Mouse (Mus musculus) forebrain, embryonic 11.5 days (tissue): ENCODE results near the gene Stn1. TPM values are rescaled to one million over a fixed set of nuclear protein-coding genes. Genes with fewer than 3 reads are reported as not detected.

Source experiments
- ATAC-seq: fragments of 200-750 bp; cut with Nextera tagmentation; replicated peaks from 2 replicates; pipeline ENCODE4 v1.8.0; 2017; ENCODE audit warnings: moderate TSS enrichment; ENCODE audit not compliant: low FRiP score
- DNase-seq: peaks from one replicate; pipeline ENCODE4 v3.0.0-alpha.2; 2017; ENCODE audit warnings: low spot score
- H3K27ac ChIP-seq: fragments of 300-500 bp; sonication (generic); 2 replicates; pipeline ENCODE4 v1.5.1; 2014; ENCODE audit warnings: low read depth, low read length
- H3K27me3 ChIP-seq: fragments of 300-500 bp; sonication (generic); 2 replicates; pipeline ENCODE4 v1.6.1; 2014; ENCODE audit warnings: mild to moderate bottlenecking, low read length, mixed read lengths; ENCODE audit not compliant: control insufficient read depth, insufficient read depth
- H3K36me3 ChIP-seq: fragments of 300-500 bp; sonication (generic); 2 replicates; pipeline ENCODE4 v1.6.1; 2014; ENCODE audit warnings: mild to moderate bottlenecking, low read length, moderate library complexity, mixed read lengths; ENCODE audit not compliant: control insufficient read depth, insufficient read depth
- H3K4me1 ChIP-seq: fragments of 300-500 bp; sonication (generic); replicated peaks from 2 replicates; pipeline ENCODE4 v1.6.1; 2014; ENCODE audit warnings: low read length, mixed read lengths; ENCODE audit not compliant: control insufficient read depth, insufficient read depth
- H3K4me2 ChIP-seq: fragments of 300-500 bp; sonication (generic); 2 replicates; pipeline ENCODE4 v1.6.1; 2014; ENCODE audit warnings: low read depth, mild to moderate bottlenecking, low read length, moderate library complexity, mixed read lengths; ENCODE audit not compliant: severe bottlenecking
- H3K4me3 ChIP-seq: fragments of 300-500 bp; sonication (generic); 2 replicates; pipeline ENCODE4 v1.5.1; 2014; ENCODE audit warnings: low read depth, low read length
- H3K9ac ChIP-seq: fragments of 300-500 bp; sonication (generic); 2 replicates; pipeline ENCODE4 v1.6.1; 2014; ENCODE audit warnings: low read length
- H3K9me3 ChIP-seq: fragments of 300-500 bp; sonication (generic); 2 replicates; pipeline ENCODE4 v1.6.1; 2016; ENCODE audit warnings: low read length, mixed read lengths; ENCODE audit not compliant: control insufficient read depth
- WGBS: fragments of 180-500 bp; shearing (Covaris S2); extraction: QIAGEN DNeasy Blood & Tissue Kit; methylation state at CpG from one replicate; pipeline ENCODE4 v1.1.7; 2014; 5-methylcytosine and 5-hydroxymethylcytosine counted together
- polyA plus RNA-seq: library from polyadenylated mRNA; unstranded; fragments of >200 nt; fragmentation: Nextera tagmentation; extraction: Ambion mirVana; gene quantifications from 2 replicates; pipeline ENCODE4 v1.2.1, GENCODE M21; 2014

Gene Stn1
- polyA plus RNA-seq, 1 experiment from 2014 or later = 54.9 TPM

- WGBS = 83% methylated on average over 24 of the region's 24 CpGs
- H3K4me1 ChIP-seq = no peaks in the 10 kb centered on the region
- H3K36me3 ChIP-seq = no peaks in the 10 kb centered on the region; the same call in 1 of the 2 replicates
- no peak overlapping the region for H3K9ac ChIP-seq
- no peak overlapping the region for H3K4me3 ChIP-seq
- no peak overlapping the region for H3K4me2 ChIP-seq
- H3K9me3 ChIP-seq = no peaks in the 10 kb centered on the region
- H3K27me3 ChIP-seq = no peaks in the 10 kb centered on the region
- DNase-seq = no peak
- ATAC-seq = no peak
- H3K27ac ChIP-seq = no peak overlapping the region
These were observed 18.7 kb downstream of the Stn1 start for GRCm38 (mm10) chr19:47518475-47519162.

GRCm38 (mm10) chr19:47517570-47517969, 19.7 kb downstream of the Stn1 start:
- Histone ChIP-seq H3K4me3 (no peak overlapping the region), H3K9me3 (no peaks in the 10 kb centered on the region), H3K9ac (no peak overlapping the region), H3K27ac (no peak overlapping the region), H3K27me3 (no peaks in the 10 kb centered on the region), H3K36me3 (no peaks in the 10 kb centered on the region; the same call in 1 of the 2 replicates), H3K4me2 (no peak overlapping the region), H3K4me1 (no peaks in the 10 kb centered on the region)
- ATAC-seq = no peak
- DNase-seq = no peak
- 82% methylated on average over 8 of the region's 8 CpGs for WGBS

- no peaks in the 10 kb centered on the region; the same call in 1 of the 2 replicates for H3K36me3 ChIP-seq
- WGBS = 92% methylated on average over 12 of the region's 12 CpGs
- ATAC-seq = no peak
These were observed 20.4 kb downstream of the Stn1 start for GRCm38 (mm10) chr19:47516879-47517278.

GRCm38 (mm10) chr19:47515091-47515490, 22.2 kb downstream of the Stn1 start:
- Histone ChIP-seq H3K9ac (no peak overlapping the region), H3K27me3 (no peaks in the 10 kb centered on the region), H3K4me3 (no peak overlapping the region), H3K4me2 (no peak overlapping the region), H3K36me3 (no peaks in the 10 kb centered on the region; the same call in 1 of the 2 replicates), H3K9me3 (no peaks in the 10 kb centered on the region), H3K27ac (no peak overlapping the region), H3K4me1 (peaks cover 8% of the 10 kb centered on the region; the same call in 1 of the 2 replicates)
- 84% methylated on average over 5 of the region's 5 CpGs for WGBS
- no peak for DNase-seq
- ATAC-seq = no peak

More at GRCm38 (mm10) chr19:47516879-47517278, 20.4 kb downstream of the Stn1 start:
- H3K27ac ChIP-seq = no peak overlapping the region
- no peak overlapping the region for H3K9ac ChIP-seq
- H3K4me1 ChIP-seq = no peaks in the 10 kb centered on the region
- no peaks in the 10 kb centered on the region for H3K9me3 ChIP-seq
- no peaks in the 10 kb centered on the region for H3K27me3 ChIP-seq
- DNase-seq = no peak
- H3K4me2 ChIP-seq = no peak overlapping the region
- H3K4me3 ChIP-seq = no peak overlapping the region

- no peak overlapping the region for H3K9ac ChIP-seq
- WGBS = 82% methylated on average over 4 of the region's 4 CpGs
- no peaks in the 10 kb centered on the region for H3K9me3 ChIP-seq
- no peaks in the 10 kb centered on the region; the same call in 1 of the 2 replicates for H3K36me3 ChIP-seq
- H3K4me2 ChIP-seq = no peak overlapping the region
- H3K27ac ChIP-seq = no peak overlapping the region
- no peaks in the 10 kb centered on the region for H3K27me3 ChIP-seq
- H3K4me3 ChIP-seq = no peak overlapping the region
- ATAC-seq (no peak), DNase-seq (no peak)
- H3K4me1 ChIP-seq = peaks cover 8% of the 10 kb centered on the region; the same call in 1 of the 2 replicates
These were observed 23.7 kb downstream of the Stn1 start for GRCm38 (mm10) chr19:47513618-47513897.

- H3K4me2 ChIP-seq = no peak overlapping the region
- WGBS = 90% methylated on average over 21 of the region's 21 CpGs
- DNase-seq (no peak), ATAC-seq (no peak)
- no peaks in the 10 kb centered on the region for H3K9me3 ChIP-seq
- no peak overlapping the region for H3K4me3 ChIP-seq
- H3K27me3 ChIP-seq = no peaks in the 10 kb centered on the region
- no peaks in the 10 kb centered on the region; the same call in 1 of the 2 replicates for H3K36me3 ChIP-seq
- H3K9ac ChIP-seq = no peak overlapping the region
- H3K27ac ChIP-seq = no peak overlapping the region
- peaks cover 8% of the 10 kb centered on the region; the same call in 1 of the 2 replicates for H3K4me1 ChIP-seq
These were observed 24.3 kb downstream of the Stn1 start for GRCm38 (mm10) chr19:47512794-47513617.

- Histone ChIP-seq H3K27ac (no peak overlapping the region), H3K4me3 (no peak overlapping the region), H3K4me1 (peaks cover 8% of the 10 kb centered on the region; the same call in 1 of the 2 replicates), H3K9me3 (no peaks in the 10 kb centered on the region), H3K4me2 (no peak overlapping the region), H3K27me3 (no peaks in the 10 kb centered on the region), H3K36me3 (no peaks in the 10 kb centered on the region; the same call in 1 of the 2 replicates), H3K9ac (no peak overlapping the region)
- WGBS = 92% methylated on average over 6 of the region's 6 CpGs
- DNase-seq (no peak), ATAC-seq (no peak)
These were observed 25.3 kb downstream of the Stn1 start for GRCm38 (mm10) chr19:47511958-47512357.

GRCm38 (mm10) chr19:47511294-47511675, 26.0 kb downstream of the Stn1 start:
- no peak for ATAC-seq
- H3K4me3 ChIP-seq = no peak overlapping the region
- H3K36me3 ChIP-seq = no peaks in the 10 kb centered on the region; the same call in 1 of the 2 replicates
- H3K9ac ChIP-seq = no peak overlapping the region
- H3K9me3 ChIP-seq = no peaks in the 10 kb centered on the region
- 77% methylated on average over 7 of the region's 7 CpGs for WGBS
- H3K27ac ChIP-seq = no peak overlapping the region
- peaks cover 8% of the 10 kb centered on the region; the same call in 1 of the 2 replicates for H3K4me1 ChIP-seq
- no peaks in the 10 kb centered on the region for H3K27me3 ChIP-seq
- DNase-seq = no peak
- no peak overlapping the region for H3K4me2 ChIP-seq
